9 mouse cellular contexts compared by ENCODE assay signal in the genomic region with DNA sequence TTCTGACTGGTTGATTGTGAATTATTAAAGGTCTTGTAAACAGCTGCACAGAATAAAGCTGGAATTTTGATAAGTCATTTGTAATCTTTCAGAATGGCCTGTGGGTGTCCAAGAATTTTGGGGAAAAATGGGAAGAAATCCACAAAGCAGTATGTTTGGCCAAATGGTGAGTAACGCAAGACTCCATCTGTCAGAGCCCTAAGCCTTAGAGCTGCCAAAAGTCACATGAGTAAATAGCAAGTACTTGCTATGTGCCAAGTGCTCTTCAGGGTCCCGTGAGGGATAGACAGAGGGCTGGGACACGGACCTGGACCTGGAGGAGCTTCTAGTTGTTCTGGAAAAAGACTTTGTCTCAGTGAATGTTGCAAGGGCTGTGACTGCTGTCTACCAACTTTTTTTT. TPM values are rescaled to one million over a fixed set of nuclear protein-coding genes. Genes with fewer than 3 reads are reported as not detected.
DNase-seq lines count a peak whose midpoint lies in the region; ATAC-seq and TF ChIP-seq lines count a peak whose summit lies in the region.
"Had no signal": no experiment of that assay in that cellular context is flagged by ENCODE, and none has a peak within 500 bp of the region (broad histone marks: within the 10 kb centered on the region; RNA-seq: fewer than 3 reads in every experiment).

No protein-coding gene starts in this region.

- H3K4me2 ChIP-seq in hindbrain, embryonic 13.5 days: no peak overlapping the region
- H3K4me2 ChIP-seq in hindbrain, embryonic 12.5 days (replicated peaks): no peak overlapping the region
- peak overlapping the region; percentile 30 for H3K4me2 ChIP-seq in lung, embryonic 15.5 days

- no peaks in the 10 kb centered on the region for H3K79me2 ChIP-seq in heart, adult 2 months (replicated peaks; ENCODE audit: control insufficient read depth, insufficient read depth, low read length)

- TF ChIP-seq EP300 in heart, adult 2 months (IDR thresholded peaks at IDR 0.05; ENCODE audit: insufficient read depth, low read depth, low read length): no peak

- H3K27ac ChIP-seq in hindbrain, embryonic 13.5 days: peak overlapping the region; percentile 74; the same call in 1 of the 2 replicates
- no peak overlapping the region for H3K27ac ChIP-seq in hindbrain, embryonic 12.5 days
- peak overlapping the region; percentile 55; the same call in 1 of the 2 replicates for H3K27ac ChIP-seq in heart, adult 2 months
- H3K27ac ChIP-seq in lung, embryonic 15.5 days: peak overlapping the region; percentile 94
- H3K27ac ChIP-seq: midbrain, embryonic 10.5 days had no signal

- no peak for TF ChIP-seq POLR2A in heart, adult 2 months (IDR thresholded peaks at IDR 0.05; ENCODE audit: insufficient read depth, low read depth, low read length)

- DNase-seq in brain, adult 2 months (ENCODE audit: low read depth, low spot score): peak; percentile 59
- DNase-seq in heart, adult 2 months: peak; percentile 37 to 62
- DNase-seq in left cerebral cortex, postnatal 10 days (ENCODE audit: extremely low spot score in 1 of 2, low spot score in 2 of 2): no peak
- DNase-seq in spleen, postnatal 10 days (ENCODE audit: low spot score in 2 of 2): no peak

- intact Hi-C loops in heart, adult 2 months (cut with DNase I): loop anchor here (2.0 kb wide), 1 partner anchor 19 kb away; no protein-coding TSS in a partner anchor
- intact Hi-C loops in left cerebral cortex, postnatal 10 days (cut with DNase I): loop anchor here (5.0 kb wide), 1 partner anchor 41 kb away; no protein-coding TSS in a partner anchor

- no peak for ATAC-seq in hindbrain, embryonic 13.5 days (ENCODE audit: low FRiP score)
- no peak for ATAC-seq in hindbrain, embryonic 12.5 days (ENCODE audit: low FRiP score)
- ATAC-seq in lung, embryonic 15.5 days (ENCODE audit: borderline replicate concordance, extremely low read depth, low FRiP score, low TSS enrichment): peak; percentile 91
- no peak for ATAC-seq in erythroid progenitor cell, adult 5-6 weeks (replicated peaks; ENCODE audit: low FRiP score, poor library complexity, severe bottlenecking)

- H3K4me3 ChIP-seq in hindbrain, embryonic 13.5 days: no peak overlapping the region
- no peak overlapping the region for H3K4me3 ChIP-seq in hindbrain, embryonic 12.5 days
- H3K4me3 ChIP-seq in heart, adult 2 months: no peak overlapping the region
- no peak overlapping the region for H3K4me3 ChIP-seq in lung, embryonic 15.5 days
- H3K4me3 ChIP-seq: midbrain, embryonic 10.5 days had no signal

- WGBS in hindbrain, embryonic 13.5 days: 85% methylated on average over 3 of the region's 3 CpGs
- 87% methylated on average over 3 of the region's 3 CpGs for WGBS in hindbrain, embryonic 12.5 days
- 55% methylated on average over 3 of the region's 3 CpGs for WGBS in heart, adult 2 months
- WGBS in lung, embryonic 15.5 days: 26% methylated on average over 3 of the region's 3 CpGs

- no peak for TF ChIP-seq CTCF in heart, adult 2 months (IDR thresholded peaks at IDR 0.05)

- H3K27me3 ChIP-seq in hindbrain, embryonic 13.5 days: no peaks in the 10 kb centered on the region
- no peaks in the 10 kb centered on the region for H3K27me3 ChIP-seq in hindbrain, embryonic 12.5 days
- H3K27me3 ChIP-seq in heart, adult 2 months (ENCODE audit: control insufficient read depth, insufficient read depth, low read length): no peaks in the 10 kb centered on the region
- H3K27me3 ChIP-seq in lung, embryonic 15.5 days: no peaks in the 10 kb centered on the region

- peaks cover 3% of the 10 kb centered on the region; the same call in 1 of the 2 replicates for H3K4me1 ChIP-seq in hindbrain, embryonic 13.5 days (replicated peaks)
- no peaks in the 10 kb centered on the region for H3K4me1 ChIP-seq in hindbrain, embryonic 12.5 days
- no peaks in the 10 kb centered on the region for H3K4me1 ChIP-seq in heart, adult 2 months (ENCODE audit: control insufficient read depth, insufficient read depth, low read length)
- H3K4me1 ChIP-seq in lung, embryonic 15.5 days: peaks cover 41% of the 10 kb centered on the region
- H3K4me1 ChIP-seq: midbrain, embryonic 10.5 days had no signal

- peaks cover 80% of the 10 kb centered on the region for H3K36me3 ChIP-seq in hindbrain, embryonic 13.5 days
- peaks cover 64% of the 10 kb centered on the region for H3K36me3 ChIP-seq in hindbrain, embryonic 12.5 days
- no peaks in the 10 kb centered on the region for H3K36me3 ChIP-seq in heart, adult 2 months (ENCODE audit: control insufficient read depth, insufficient read depth, low read length)
- H3K36me3 ChIP-seq in lung, embryonic 15.5 days: peaks cover 17% of the 10 kb centered on the region

- H3K9ac ChIP-seq in hindbrain, embryonic 13.5 days: no peak overlapping the region
- H3K9ac ChIP-seq in hindbrain, embryonic 12.5 days: no peak overlapping the region
- H3K9ac ChIP-seq in heart, adult 2 months (ENCODE audit: low read depth, low read length): no peak overlapping the region
- H3K9ac ChIP-seq in lung, embryonic 15.5 days: no peak overlapping the region

- H3K9me3 ChIP-seq in hindbrain, embryonic 13.5 days: no peaks in the 10 kb centered on the region
- no peaks in the 10 kb centered on the region for H3K9me3 ChIP-seq in hindbrain, embryonic 12.5 days (replicated peaks)
- no peaks in the 10 kb centered on the region for H3K9me3 ChIP-seq in lung, embryonic 15.5 days
- H3K9me3 ChIP-seq: midbrain, embryonic 10.5 days had no signal

RNA-seq across cellular contexts. Expression of gene Mybphl, which starts 36.8 kb away (rescaled TPM):
- polyA plus RNA-seq in hindbrain, embryonic 13.5 days (2015; fragmentation: Nextera tagmentation; extraction: Ambion mirVana): 0.13 and 0.21 TPM in 2 replicates
- not detected in 2 replicates for polyA plus RNA-seq in hindbrain, embryonic 12.5 days (2016; fragmentation: Nextera tagmentation; extraction: Ambion mirVana)
- 10 to 100 TPM; 35.8 to 51.2 TPM for total RNA-seq in heart, adult 2 months (2021)
- 268 and 304 TPM in 2 replicates for polyA plus RNA-seq in heart, adult 2 months (2012; rRNA removed)
- polyA plus RNA-seq in lung, embryonic 15.5 days (2015; fragmentation: Nextera tagmentation; extraction: Ambion mirVana): 2.8 and 9.3 TPM in 2 replicates
- not detected in 2 replicates for total RNA-seq in erythroid progenitor cell, adult 5-6 weeks (2015; ENCODE audit: low replicate concordance)
- total RNA-seq in erythroid progenitor cell, adult 5-6 weeks (2017; ENCODE audit: low replicate concordance): not detected in 2 replicates
- total RNA-seq in left cerebral cortex, postnatal 10 days (2021): not detected

RNA-seq across cellular contexts. Expression of gene Sort1, which starts 44.0 kb away (rescaled TPM):
- polyA plus RNA-seq in hindbrain, embryonic 13.5 days (2015; fragmentation: Nextera tagmentation; extraction: Ambion mirVana): 14.7 and 15.9 TPM in 2 replicates
- 35.0 TPM in 2 replicates for polyA plus RNA-seq in hindbrain, embryonic 12.5 days (2016; fragmentation: Nextera tagmentation; extraction: Ambion mirVana)
- total RNA-seq in heart, adult 2 months (2021): 10 to 100 TPM; 17.4 to 19.2 TPM
- 33.7 and 51.9 TPM in 2 replicates for polyA plus RNA-seq in heart, adult 2 months (2012; rRNA removed)
- polyA plus RNA-seq in lung, embryonic 15.5 days (2015; fragmentation: Nextera tagmentation; extraction: Ambion mirVana): 24.8 and 28.0 TPM in 2 replicates
- 12.3 and 15.9 TPM in 2 replicates for total RNA-seq in erythroid progenitor cell, adult 5-6 weeks (2015; ENCODE audit: low replicate concordance)
- 8.7 and 10.8 TPM in 2 replicates for total RNA-seq in erythroid progenitor cell, adult 5-6 weeks (2017; ENCODE audit: low replicate concordance)
- total RNA-seq in left cerebral cortex, postnatal 10 days (2021): 100 to 1,000 TPM; 176 to 177 TPM

RNA-seq across cellular contexts. Expression of gene Psrc1, which starts 55.7 kb away (rescaled TPM):
- 13.8 and 13.9 TPM in 2 replicates for polyA plus RNA-seq in hindbrain, embryonic 13.5 days (2015; fragmentation: Nextera tagmentation; extraction: Ambion mirVana)
- polyA plus RNA-seq in hindbrain, embryonic 12.5 days (2016; fragmentation: Nextera tagmentation; extraction: Ambion mirVana): 39.4 and 41.0 TPM in 2 replicates
- under 1 TPM; 0.16 to 0.34 TPM for total RNA-seq in heart, adult 2 months (2021)
- 0.59 and 0.64 TPM in 2 replicates for polyA plus RNA-seq in heart, adult 2 months (2012; rRNA removed)
- polyA plus RNA-seq in lung, embryonic 15.5 days (2015; fragmentation: Nextera tagmentation; extraction: Ambion mirVana): 79.8 and 81.5 TPM in 2 replicates
- 42.2 and 46.9 TPM in 2 replicates for total RNA-seq in erythroid progenitor cell, adult 5-6 weeks (2015; ENCODE audit: low replicate concordance)
- 58.9 and 59.7 TPM in 2 replicates for total RNA-seq in erythroid progenitor cell, adult 5-6 weeks (2017; ENCODE audit: low replicate concordance)
- total RNA-seq in left cerebral cortex, postnatal 10 days (2021): 1 to 10 TPM; 6.9 to 10.0 TPM

Comparison
In these comparisons a context has a peak if more than half of its experiments do, and no peak if none do; other contexts are left out.
1. DNase-seq: peak in brain, adult 2 months (single experiment) and heart, adult 2 months (2 of 2); none in left cerebral cortex, postnatal 10 days (0 of 2) and spleen, postnatal 10 days (0 of 2).
2. RNA of gene Mybphl, which starts 36.8 kb away (polyA plus RNA-seq): 268 to 304 TPM in heart, adult 2 months; 2.8 to 9.3 TPM in lung, embryonic 15.5 days, 0.13 to 0.21 TPM in hindbrain, embryonic 13.5 days and not detected in hindbrain, embryonic 12.5 days; every median in the first group is over 10 times any median in the second.